Mouse (Mus musculus): ENCODE data around the gene Tmem63a. TPM values are rescaled to one million over a fixed set of nuclear protein-coding genes. Genes with fewer than 3 reads are reported as not detected.
"Not testable (repeated sequence)": the region's sequence is repeated elsewhere in the genome, so short reads cannot be mapped to it uniquely, and the experiment has no call there.

The Tmem63a gene
- polyA plus RNA-seq, 1 experiment, result 3.6 TPM

GRCm38 (mm10) chr1:180926286-180926685 is 15.9 kb upstream of the Tmem63a start:
- no peak overlapping the region for H3K27ac ChIP-seq (ENCODE audit: control insufficient read depth, insufficient read depth, low read depth, low read length)
- TF ChIP-seq CTCF (IDR thresholded peaks at IDR 0.05; ENCODE audit: control insufficient read depth, insufficient read depth, insufficient replicate concordance, low read depth, low read length) (no peak), POLR2A (IDR thresholded peaks at IDR 0.05; ENCODE audit: control insufficient read depth, low read depth, low read length) (no peak)
- no peaks in the 10 kb centered on the region for H3K36me3 ChIP-seq (ENCODE audit: control insufficient read depth, insufficient read depth, low read length)
- peaks cover 3% of the 10 kb centered on the region for H3K4me1 ChIP-seq (ENCODE audit: control insufficient read depth, insufficient read depth, low read length)
- no peaks in the 10 kb centered on the region for H3K27me3 ChIP-seq (ENCODE audit: control insufficient read depth, insufficient read depth, low read length)
- no peak overlapping the region for H3K4me3 ChIP-seq (ENCODE audit: control insufficient read depth, low read depth, low read length)

DNA sequence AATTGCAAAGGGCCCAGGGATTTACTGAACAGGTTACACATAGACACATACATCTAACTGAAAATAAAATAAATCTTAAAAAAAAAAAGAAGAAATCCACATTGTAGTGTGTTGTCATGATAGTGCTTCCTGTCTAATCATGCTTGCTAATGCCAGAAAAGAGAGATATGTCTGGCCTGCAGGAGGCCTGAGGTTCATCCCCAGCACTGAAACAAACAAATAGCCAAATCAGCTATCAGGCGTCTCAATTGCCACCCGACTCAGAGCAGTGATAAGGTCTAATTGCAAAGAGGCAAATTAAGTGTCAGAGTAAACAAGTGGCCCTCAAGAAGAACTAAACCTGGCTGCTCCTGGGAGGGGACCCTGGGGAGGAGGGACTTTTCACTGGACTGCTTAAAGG is 12.5 kb upstream of the Tmem63a start:
- no peak for TF ChIP-seq POLR2A (IDR thresholded peaks at IDR 0.05; ENCODE audit: control insufficient read depth, low read depth, low read length)
- no peak for TF ChIP-seq CTCF (IDR thresholded peaks at IDR 0.05; ENCODE audit: control insufficient read depth, insufficient read depth, insufficient replicate concordance, low read depth, low read length)
- Histone ChIP-seq H3K4me1 (ENCODE audit: control insufficient read depth, insufficient read depth, low read length) (peaks cover 3% of the 10 kb centered on the region), H3K4me3 (ENCODE audit: control insufficient read depth, low read depth, low read length) (no peak overlapping the region), H3K36me3 (ENCODE audit: control insufficient read depth, insufficient read depth, low read length) (no peaks in the 10 kb centered on the region), H3K27me3 (ENCODE audit: control insufficient read depth, insufficient read depth, low read length) (no peaks in the 10 kb centered on the region), H3K27ac (ENCODE audit: control insufficient read depth, insufficient read depth, low read depth, low read length) (no peak overlapping the region)

DNA sequence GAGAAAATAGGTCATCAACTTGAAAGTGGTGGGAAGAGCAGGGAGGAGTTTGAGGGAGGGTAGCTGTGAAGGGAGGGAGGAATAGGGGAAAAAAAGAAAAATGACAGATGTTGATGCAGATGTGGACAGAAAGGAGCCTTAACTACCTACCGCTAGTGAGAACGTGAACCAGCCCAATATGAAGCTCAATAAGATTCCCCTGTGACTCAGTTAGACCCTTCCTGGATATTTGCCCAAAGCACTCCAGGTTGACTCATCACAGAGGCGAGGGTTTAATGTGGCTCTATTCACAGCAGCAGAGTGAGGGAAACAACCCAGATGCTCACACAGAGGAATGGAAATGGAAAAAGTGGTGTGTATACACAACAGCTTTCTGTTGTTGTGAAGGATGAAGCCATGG is 11.0 kb upstream of the Tmem63a start:
- no peak overlapping the region for H3K27ac ChIP-seq (ENCODE audit: control insufficient read depth, insufficient read depth, low read depth, low read length)
- no peaks in the 10 kb centered on the region for H3K36me3 ChIP-seq (ENCODE audit: control insufficient read depth, insufficient read depth, low read length)
- no peak overlapping the region for H3K4me3 ChIP-seq (ENCODE audit: control insufficient read depth, low read depth, low read length)
- TF ChIP-seq CTCF (IDR thresholded peaks at IDR 0.05; ENCODE audit: control insufficient read depth, insufficient read depth, insufficient replicate concordance, low read depth, low read length), result no peak
- no peak for TF ChIP-seq POLR2A (IDR thresholded peaks at IDR 0.05; ENCODE audit: control insufficient read depth, low read depth, low read length)
- H3K27me3 ChIP-seq (ENCODE audit: control insufficient read depth, insufficient read depth, low read length), result no peaks in the 10 kb centered on the region
- no peaks in the 10 kb centered on the region for H3K4me1 ChIP-seq (ENCODE audit: control insufficient read depth, insufficient read depth, low read length)

DNA sequence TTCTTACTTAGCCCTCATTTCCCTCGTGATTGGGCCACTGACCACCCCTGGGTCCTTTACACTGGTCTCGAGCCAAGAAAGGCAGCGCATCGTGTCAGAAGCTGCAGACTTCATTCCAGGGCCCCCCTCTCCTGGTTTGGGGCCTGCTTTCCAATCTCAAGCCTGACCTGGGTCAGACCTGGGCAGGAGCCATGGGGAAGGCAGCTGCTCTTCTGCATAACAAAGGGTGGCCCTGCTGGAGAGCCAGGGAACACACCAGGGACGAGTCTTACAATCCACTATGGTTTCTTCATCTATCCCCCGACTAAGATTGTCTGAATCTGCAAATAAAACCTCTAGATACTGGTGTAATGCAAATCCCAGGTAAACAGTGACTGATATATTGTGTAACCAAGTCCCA is 8.5 kb upstream of the Tmem63a start:
- no peak for TF ChIP-seq POLR2A (IDR thresholded peaks at IDR 0.05; ENCODE audit: control insufficient read depth, low read depth, low read length)
- no peak for TF ChIP-seq CTCF (IDR thresholded peaks at IDR 0.05; ENCODE audit: control insufficient read depth, insufficient read depth, insufficient replicate concordance, low read depth, low read length)
- Histone ChIP-seq H3K4me1 (ENCODE audit: control insufficient read depth, insufficient read depth, low read length) (peaks cover 4% of the 10 kb centered on the region; the same call in 1 of the 2 replicates), H3K27ac (ENCODE audit: control insufficient read depth, insufficient read depth, low read depth, low read length) (no peak overlapping the region), H3K27me3 (ENCODE audit: control insufficient read depth, insufficient read depth, low read length) (no peaks in the 10 kb centered on the region), H3K4me3 (ENCODE audit: control insufficient read depth, low read depth, low read length) (no peak overlapping the region), H3K36me3 (ENCODE audit: control insufficient read depth, insufficient read depth, low read length) (no peaks in the 10 kb centered on the region)

DNA sequence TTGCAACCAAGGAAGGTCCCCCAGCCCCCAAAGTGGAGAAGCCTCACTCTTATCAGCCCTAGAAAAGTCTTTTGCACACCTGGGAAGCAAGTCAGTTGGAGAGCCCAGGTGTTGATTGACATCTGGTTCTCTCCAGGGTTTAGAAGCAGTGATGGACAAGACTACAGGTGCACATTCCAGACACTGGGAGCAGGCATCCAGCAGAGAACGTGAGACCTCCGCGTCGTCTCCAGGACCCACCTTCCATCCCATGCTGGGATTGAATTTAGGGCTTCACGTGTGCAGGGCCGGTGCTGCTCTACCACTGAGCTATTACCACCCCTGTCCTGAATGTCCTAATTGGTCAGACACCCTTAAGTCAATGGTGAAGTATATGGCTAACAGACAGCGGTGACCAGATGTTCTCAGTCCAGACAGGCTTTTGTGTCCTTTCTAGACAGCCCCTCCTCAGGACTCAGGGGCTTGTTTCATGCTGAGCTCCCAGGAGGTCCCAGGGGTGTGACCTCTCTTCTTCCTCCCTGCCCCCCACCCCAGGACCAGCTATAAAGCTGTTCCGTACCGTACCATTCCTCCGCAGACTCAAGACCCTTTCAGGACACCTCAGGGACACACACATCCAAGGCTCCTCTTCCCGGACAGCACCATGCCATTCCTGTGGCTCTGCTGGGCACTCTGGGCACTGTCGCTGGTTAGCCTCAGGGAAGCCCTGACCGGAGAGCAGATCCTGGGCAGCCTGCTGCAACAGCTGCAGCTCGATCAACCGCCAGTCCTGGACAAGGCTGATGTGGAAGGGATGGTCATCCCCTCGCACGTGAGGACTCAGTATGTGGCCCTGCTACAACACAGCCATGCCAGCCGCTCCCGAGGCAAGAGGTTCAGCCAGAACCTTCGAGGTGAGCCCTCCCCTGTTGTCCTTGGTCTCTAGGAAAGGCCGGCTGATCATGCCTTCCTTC is 7.4 kb upstream of the Tmem63a start, which contains the start of gene Lefty1:
TSS of gene Lefty1 (plus strand) at position 556 of the 953 bp plus-strand sequence.
- H3K27me3 ChIP-seq (ENCODE audit: control insufficient read depth, insufficient read depth, low read length), result no peaks in the 10 kb centered on the region
- TF ChIP-seq POLR2A (IDR thresholded peaks at IDR 0.05; ENCODE audit: control insufficient read depth, low read depth, low read length) (no peak), CTCF (IDR thresholded peaks at IDR 0.05; ENCODE audit: control insufficient read depth, insufficient read depth, insufficient replicate concordance, low read depth, low read length) (no peak)
- H3K4me3 ChIP-seq (ENCODE audit: control insufficient read depth, low read depth, low read length), result no peak within 1 kb of the TSS
- no peak within 1 kb of the TSS for H3K27ac ChIP-seq (ENCODE audit: control insufficient read depth, insufficient read depth, low read depth, low read length)
- H3K4me1 ChIP-seq (ENCODE audit: control insufficient read depth, insufficient read depth, low read length), result peaks cover 4% of the 10 kb centered on the region; the same call in 1 of the 2 replicates
- no peaks in the 10 kb centered on the region for H3K36me3 ChIP-seq (ENCODE audit: control insufficient read depth, insufficient read depth, low read length)

DNA sequence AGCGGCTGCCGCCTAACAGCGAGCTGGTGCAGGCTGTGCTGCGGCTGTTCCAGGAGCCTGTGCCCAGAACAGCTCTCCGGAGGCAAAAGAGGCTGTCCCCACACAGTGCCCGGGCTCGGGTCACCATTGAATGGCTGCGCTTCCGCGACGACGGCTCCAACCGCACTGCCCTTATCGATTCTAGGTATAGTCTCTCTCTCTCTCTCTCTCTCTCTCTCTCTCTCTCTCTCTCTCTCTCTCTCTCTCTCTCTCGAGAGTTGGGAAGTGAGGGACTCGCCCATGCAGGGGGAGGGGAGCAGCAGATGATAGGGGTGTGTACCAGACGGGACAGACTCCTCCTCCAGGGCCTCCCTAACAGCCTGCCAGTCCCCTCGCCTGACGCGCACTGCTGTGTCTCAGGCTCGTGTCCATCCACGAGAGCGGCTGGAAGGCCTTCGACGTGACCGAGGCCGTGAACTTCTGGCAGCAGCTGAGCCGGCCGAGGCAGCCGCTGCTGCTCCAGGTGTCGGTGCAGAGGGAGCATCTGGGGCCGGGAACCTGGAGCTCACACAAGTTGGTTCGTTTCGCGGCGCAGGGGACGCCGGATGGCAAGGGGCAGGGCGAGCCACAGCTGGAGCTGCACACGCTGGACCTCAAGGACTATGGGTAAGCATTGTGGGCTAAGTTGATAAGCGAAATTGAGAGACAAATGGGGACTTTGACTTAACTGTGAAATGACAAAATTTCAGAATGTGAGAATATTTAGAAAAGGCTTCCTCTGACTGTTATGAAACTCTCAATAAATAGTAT is 5.3 kb upstream of the Tmem63a start:
- not testable (repeated sequence) for H3K27me3 ChIP-seq (ENCODE audit: control insufficient read depth, insufficient read depth, low read length); H3K36me3 ChIP-seq (ENCODE audit: control insufficient read depth, insufficient read depth, low read length); H3K4me1 ChIP-seq (ENCODE audit: control insufficient read depth, insufficient read depth, low read length); H3K27ac ChIP-seq (ENCODE audit: control insufficient read depth, insufficient read depth, low read depth, low read length)
- H3K4me3 ChIP-seq (ENCODE audit: control insufficient read depth, low read depth, low read length), result peak overlapping the region; percentile 39

DNA sequence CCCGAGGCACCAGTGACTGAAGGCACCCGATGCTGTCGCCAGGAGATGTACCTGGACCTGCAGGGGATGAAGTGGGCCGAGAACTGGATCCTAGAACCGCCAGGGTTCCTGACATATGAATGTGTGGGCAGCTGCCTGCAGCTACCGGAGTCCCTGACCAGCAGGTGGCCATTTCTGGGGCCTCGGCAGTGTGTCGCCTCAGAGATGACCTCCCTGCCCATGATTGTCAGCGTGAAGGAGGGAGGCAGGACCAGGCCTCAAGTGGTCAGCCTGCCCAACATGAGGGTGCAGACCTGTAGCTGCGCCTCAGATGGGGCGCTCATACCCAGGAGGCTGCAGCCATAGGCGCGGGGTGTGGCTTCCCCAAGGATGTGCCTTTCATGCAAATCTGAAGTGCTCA is 4.5 kb upstream of the Tmem63a start:
- H3K4me1 ChIP-seq (ENCODE audit: control insufficient read depth, insufficient read depth, low read length), result peaks cover 11% of the 10 kb centered on the region
- H3K27ac ChIP-seq (ENCODE audit: control insufficient read depth, insufficient read depth, low read depth, low read length); H3K4me3 ChIP-seq (ENCODE audit: control insufficient read depth, low read depth, low read length); H3K27me3 ChIP-seq (ENCODE audit: control insufficient read depth, insufficient read depth, low read length); H3K36me3 ChIP-seq (ENCODE audit: control insufficient read depth, insufficient read depth, low read length): not testable (repeated sequence)

DNA sequence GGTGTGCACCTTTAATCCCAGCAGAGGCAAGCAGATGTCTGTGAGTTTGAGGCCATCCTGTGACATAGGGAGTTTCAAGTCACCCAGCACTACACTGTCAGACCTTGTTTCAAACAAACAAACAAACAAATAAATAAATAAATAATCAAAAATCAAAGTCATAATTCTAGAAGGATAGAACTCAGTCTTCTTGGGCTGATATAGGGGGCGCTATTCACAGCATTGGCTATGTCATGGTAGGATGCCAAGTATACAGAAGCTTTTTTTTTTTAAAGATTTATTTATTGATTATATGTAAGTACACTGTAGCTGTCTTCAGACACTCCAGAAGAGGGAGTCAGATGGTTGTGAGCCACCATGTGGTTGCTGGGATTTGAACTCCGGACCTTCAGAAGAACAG is 3.4 kb upstream of the Tmem63a start:
- H3K27ac ChIP-seq (ENCODE audit: control insufficient read depth, insufficient read depth, low read depth, low read length); H3K36me3 ChIP-seq (ENCODE audit: control insufficient read depth, insufficient read depth, low read length); H3K4me3 ChIP-seq (ENCODE audit: control insufficient read depth, low read depth, low read length); H3K27me3 ChIP-seq (ENCODE audit: control insufficient read depth, insufficient read depth, low read length): not testable (repeated sequence)
- H3K4me1 ChIP-seq (ENCODE audit: control insufficient read depth, insufficient read depth, low read length), result peaks cover 11% of the 10 kb centered on the region
